Mouse (Mus musculus): Measurements from ENCODE around the gene Prap1.
"Not testable (repeated sequence)": the region's sequence is repeated elsewhere in the genome, so short reads cannot be mapped to it uniquely, and the experiment has no call there.

The Prap1 gene

GRCm38 (mm10) chr7:140082242-140082678 is 10.9 kb upstream of the Prap1 start, which contains the start of gene Caly:
Gene Caly (minus strand): TSS chr7:140082548.
- peak; percentile 77 for DNase-seq

- no peak for DNase-seq
These were observed 2.6 kb upstream of the Prap1 start for GRCm38 (mm10) chr7:140090601-140091000.

- no peak for DNase-seq
These were observed 1.8 kb downstream of the Prap1 start for GRCm38 (mm10) chr7:140094954-140095353.

- no peak for DNase-seq
These were observed 2.4 kb downstream of the Prap1 start for GRCm38 (mm10) chr7:140095556-140095955.

GRCm38 (mm10) chr7:140096055-140096454 is 2.9 kb downstream of the Prap1 start:
- no peak for DNase-seq

DNA sequence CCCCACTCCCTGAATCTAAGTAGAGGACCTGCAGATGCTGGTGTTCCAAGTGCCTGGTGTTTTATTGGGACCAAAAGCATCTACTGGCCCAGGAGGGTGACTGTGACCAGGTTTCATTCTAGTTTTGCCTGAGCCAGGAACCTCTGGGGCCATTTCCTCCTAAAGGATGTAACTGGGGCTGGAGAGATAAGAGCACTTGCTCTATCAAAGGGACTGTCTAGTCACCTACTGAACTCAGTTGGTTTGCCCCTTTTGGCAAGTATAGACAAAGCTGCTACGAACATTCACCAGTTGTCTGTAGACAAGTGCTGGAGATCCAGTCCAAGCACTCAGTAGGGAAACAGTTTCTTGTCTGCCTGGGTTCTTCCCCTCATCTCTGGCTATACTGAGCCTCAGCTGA is 5.3 kb downstream of the Prap1 start:
- DNase-seq: no peak

GRCm38 (mm10) chr7:140101498-140101897 is 8.3 kb downstream of the Prap1 start:
- no peak for DNase-seq

DNA sequence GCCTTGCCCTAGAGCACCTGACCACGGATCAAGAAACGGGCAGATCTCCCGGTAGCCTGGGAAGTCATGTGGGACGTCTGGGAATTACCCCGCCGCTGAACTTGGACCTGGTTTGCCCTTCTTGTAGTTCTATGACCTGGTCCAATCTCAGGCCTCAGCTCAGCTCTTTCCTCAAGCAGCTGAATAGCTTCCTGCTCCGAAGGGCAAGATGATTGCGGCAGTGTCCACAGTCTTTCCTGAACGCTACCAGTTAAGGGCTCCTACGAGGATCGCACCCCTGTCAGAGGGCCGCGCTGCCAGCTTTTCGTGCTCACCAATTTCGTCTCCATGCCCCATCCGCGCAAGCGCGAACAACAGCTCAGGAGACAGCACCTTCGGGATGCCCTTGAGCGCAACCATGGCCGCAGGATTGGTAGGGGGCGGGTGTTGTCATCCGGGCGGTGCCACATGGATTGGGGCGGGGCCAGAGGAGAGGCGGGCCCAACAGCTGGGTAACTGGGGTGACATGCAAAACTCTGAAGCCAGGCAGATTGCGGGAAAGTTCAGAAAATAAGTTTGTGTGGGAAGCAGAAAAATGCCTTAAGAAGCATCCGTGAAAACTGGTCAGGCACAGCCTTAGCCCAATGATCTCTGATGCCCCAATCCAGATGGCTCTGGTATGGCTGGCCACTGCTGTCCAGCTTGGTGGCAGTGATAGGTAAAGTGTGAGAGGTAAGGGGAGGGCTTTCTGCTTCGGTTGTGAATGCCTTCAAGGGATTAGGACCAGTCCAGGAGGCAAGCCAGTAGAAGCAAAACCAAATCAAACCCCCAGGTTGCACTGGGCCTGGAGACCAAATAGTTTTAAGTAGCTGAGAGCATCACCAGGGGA is 9.0 kb downstream of the Prap1 start, which contains the start of gene Fuom:
Gene Fuom (minus strand): TSS at position 449 of the 868 bp plus-strand sequence.
- peak; percentile 91 for DNase-seq

DNA sequence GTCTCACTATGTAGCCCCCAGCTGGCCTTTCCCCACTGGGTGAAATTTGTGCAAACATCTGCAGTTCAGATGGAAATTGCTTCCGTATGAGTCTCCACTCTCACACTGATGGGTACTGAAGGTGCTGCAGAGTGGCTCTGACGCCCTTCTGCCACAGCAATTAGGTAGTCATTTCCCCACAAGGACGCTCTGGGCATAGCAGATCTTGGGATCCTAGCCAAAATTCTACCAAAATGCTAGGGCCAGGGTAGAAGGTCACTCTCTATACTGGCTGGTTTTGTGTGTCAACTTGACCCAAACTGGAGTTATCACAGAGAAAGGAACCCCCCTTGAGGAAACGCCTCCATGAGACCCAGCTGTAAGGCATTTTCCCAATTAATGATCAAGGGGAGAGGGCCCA is 10.8 kb downstream of the Prap1 start:
- no peak for DNase-seq

- no peak for DNase-seq
These were observed 18.7 kb downstream of the Prap1 start for GRCm38 (mm10) chr7:140111943-140112342.

- peak; percentile 15 for DNase-seq
These were observed 22.6 kb downstream of the Prap1 start, which contains the start of gene Paox for GRCm38 (mm10) chr7:140115583-140116328. Gene Paox (plus strand): TSS chr7:140115799.

- peak; percentile 87 for DNase-seq
These were observed 23.3 kb downstream of the Prap1 start, which contains the start of gene Echs1 for GRCm38 (mm10) chr7:140116329-140117054. Gene Echs1 (minus strand): TSS chr7:140116476.

DNA sequence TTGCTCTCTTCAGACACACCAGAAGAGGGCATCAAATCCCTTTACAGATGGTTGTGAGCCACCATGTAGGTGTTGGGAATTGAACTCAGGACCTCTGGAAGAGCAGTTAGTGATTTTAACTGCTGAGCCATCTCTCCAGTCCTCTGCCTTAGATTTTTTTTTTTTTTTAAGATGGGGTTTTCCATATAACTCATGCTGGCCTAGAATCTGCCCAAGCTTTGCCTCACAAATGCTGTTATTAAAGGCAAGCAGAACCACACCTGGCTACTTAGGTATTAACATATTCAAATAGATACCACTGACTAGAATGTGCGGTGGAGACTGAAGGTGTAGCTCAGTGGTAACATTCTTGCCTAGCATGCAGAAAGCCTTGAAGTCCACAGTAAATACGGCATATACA is 27.3 kb downstream of the Prap1 start:
- no peak for DNase-seq

DNA sequence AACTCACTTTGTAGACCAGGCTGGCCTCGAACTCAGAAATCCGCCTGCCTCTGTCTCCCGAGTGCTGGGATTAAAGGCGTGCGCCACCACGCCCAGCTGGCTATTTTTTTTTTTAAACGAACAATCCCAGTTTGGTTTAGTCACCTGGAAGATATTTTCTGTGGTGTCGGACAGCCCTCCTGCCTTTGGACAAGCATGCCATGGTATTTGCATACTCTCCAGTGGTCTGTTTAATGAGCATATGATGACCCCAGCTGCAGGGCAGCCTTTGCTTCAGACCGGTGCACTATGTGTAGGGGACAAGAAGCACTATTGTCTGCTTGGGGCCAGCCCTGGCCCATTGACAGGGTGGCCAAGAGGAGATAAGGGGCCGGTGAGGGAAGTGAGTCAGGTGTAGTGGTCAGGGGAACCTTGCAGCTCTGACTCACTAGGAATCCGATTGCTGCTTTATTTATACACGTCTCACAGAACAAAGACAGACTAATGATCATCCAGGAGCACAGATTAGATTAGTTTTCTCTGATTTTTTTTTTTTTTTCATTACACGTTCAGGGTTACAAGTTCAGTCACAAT is 28.2 kb downstream of the Prap1 start:
- DNase-seq: no peak

DNA sequence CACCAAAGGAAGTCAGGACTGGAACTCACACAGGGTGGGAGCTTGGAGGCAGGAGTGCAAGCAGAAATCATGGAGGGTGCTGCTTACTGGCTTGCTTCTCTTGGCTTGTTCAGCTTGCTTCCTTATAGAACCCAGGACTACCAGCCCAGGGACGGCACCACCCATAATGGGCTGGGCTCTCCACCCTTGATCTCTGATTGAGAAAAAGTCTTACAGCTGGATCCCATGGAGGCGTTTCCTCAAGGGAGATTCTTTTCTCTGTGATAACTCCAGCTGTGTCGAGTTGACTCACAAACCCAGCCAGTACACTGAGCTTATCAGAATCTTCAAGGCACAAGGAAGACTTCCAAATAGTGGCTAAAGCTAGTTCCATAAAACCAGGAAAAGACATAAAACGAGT is 29.6 kb downstream of the Prap1 start:
- no peak for DNase-seq

- no peak for DNase-seq
These were observed 31.2 kb downstream of the Prap1 start for GRCm38 (mm10) chr7:140124382-140124781.

- peak; percentile 96 for DNase-seq
These were observed 32.3 kb downstream of the Prap1 start for GRCm38 (mm10) chr7:140125278-140126021.

DNA sequence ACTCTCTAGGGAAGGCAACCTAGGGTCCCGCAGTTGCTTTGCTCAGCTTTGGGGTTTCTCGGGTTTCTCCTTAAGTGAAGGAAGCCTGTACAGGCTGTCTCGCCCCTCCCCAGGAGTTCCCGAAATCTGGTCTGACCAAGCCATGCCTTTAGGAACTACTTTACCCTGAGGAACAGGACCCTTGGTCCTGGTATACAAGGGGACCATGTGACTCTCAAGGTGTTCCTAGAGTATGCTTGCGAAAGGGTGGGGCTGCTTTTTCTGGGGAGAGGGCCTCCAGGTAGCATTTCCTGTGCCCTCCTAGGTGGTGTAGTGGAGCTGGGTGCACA is 32.8 kb downstream of the Prap1 start:
- no peak for DNase-seq

GRCm38 (mm10) chr7:140126934-140127333 is 33.7 kb downstream of the Prap1 start:
- no peak for DNase-seq

DNA sequence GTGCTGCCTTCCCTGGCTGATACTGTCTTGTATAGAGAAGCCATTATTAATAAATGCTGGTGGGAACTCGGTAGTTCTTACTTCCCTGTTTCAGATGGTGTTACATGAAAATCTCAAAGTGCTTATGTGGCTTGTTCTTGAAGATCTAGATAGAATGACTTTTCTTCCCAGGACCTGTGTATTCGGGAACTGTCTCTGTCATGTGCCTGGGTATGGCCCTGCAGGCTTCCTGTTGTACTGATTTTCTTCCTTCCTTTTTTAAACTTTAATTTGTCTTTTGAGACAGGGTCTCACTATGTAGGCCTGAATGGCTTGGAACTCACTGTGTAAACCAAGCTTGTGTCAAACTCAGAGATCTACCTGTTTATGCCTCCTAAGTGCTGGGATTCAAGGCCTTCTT is 34.7 kb downstream of the Prap1 start:
- no peak for DNase-seq

GRCm38 (mm10) chr7:140132184-140132583 is 39.0 kb downstream of the Prap1 start:
- DNase-seq: not testable (repeated sequence)

DNA sequence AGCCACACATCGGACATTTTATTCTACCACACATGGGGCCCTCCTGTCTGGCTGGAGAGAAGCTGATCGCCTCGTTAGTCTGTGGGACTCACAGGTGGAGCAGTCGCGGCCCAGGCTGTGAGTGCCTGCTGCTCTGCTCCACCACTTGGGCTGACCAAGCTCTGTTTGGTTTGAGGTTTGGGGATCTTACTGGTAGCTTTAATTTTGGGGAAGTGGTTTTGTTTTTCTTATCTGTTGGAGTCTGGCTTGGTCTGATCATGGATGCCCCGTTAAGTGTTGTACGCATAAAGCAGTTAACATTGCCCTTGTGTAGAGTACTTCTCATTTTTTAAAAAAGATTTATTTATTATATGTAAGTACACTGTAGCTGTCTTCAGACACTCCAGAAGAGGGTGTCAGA is 40.8 kb downstream of the Prap1 start:
- DNase-seq: not testable (repeated sequence)

Data from thymus, postnatal 4 days (tissue).